Mouse (Mus musculus) limb, embryonic 14.5 days (tissue): Measurements from ENCODE around the gene Clta. TPM values are rescaled to one million over a fixed set of nuclear protein-coding genes. Genes with fewer than 3 reads are reported as not detected.

ENCODE experiments used
- ATAC-seq: fragments of 200-750 bp; cut with Nextera tagmentation; 2 replicates; pipeline ENCODE4 v1.8.0; 2017; ENCODE audit warnings: low read depth, moderate number of reproducible peaks, moderate TSS enrichment; ENCODE audit not compliant: low FRiP score
- DNase-seq: peaks from one replicate; pipeline ENCODE4 v3.0.0-alpha.2; 2015; ENCODE audit warnings: low spot score
- H3K27ac ChIP-seq: fragments of 300-500 bp; sonication (generic); replicated peaks from 2 replicates; pipeline ENCODE4 v1.5.1; 2014; ENCODE audit warnings: low read depth, mild to moderate bottlenecking, low read length, moderate library complexity, mixed read lengths
- H3K27me3 ChIP-seq: fragments of 300-500 bp; sonication (generic); 2 replicates; pipeline ENCODE4 v1.6.1; 2014; ENCODE audit warnings: low read length, mixed read lengths; ENCODE audit not compliant: control insufficient read depth, insufficient read depth
- H3K36me3 ChIP-seq: fragments of 300-500 bp; sonication (generic); 2 replicates; pipeline ENCODE4 v1.6.1; 2014; ENCODE audit warnings: mild to moderate bottlenecking, low read length, moderate library complexity, mixed read lengths; ENCODE audit not compliant: control insufficient read depth, insufficient read depth
- H3K4me1 ChIP-seq: fragments of 300-500 bp; sonication (generic); 2 replicates; pipeline ENCODE4 v1.6.1; 2014; ENCODE audit warnings: antibody characterized with exemption, low read length, mixed read lengths; ENCODE audit not compliant: control insufficient read depth, insufficient read depth
- H3K4me2 ChIP-seq: fragments of 300-500 bp; sonication (generic); replicated peaks from 2 replicates; pipeline ENCODE4 v1.6.1; 2014; ENCODE audit warnings: low read depth, mild to moderate bottlenecking, low read length, moderate library complexity; ENCODE audit not compliant: severe bottlenecking
- H3K4me3 ChIP-seq: fragments of 300-500 bp; sonication (generic); replicated peaks from 2 replicates; pipeline ENCODE4 v1.5.1; 2014; ENCODE audit warnings: low read length
- H3K9ac ChIP-seq: fragments of 300-500 bp; sonication (generic); 2 replicates; pipeline ENCODE4 v1.6.1; 2014; ENCODE audit warnings: mild to moderate bottlenecking, low read depth, low read length, moderate library complexity; ENCODE audit not compliant: severe bottlenecking
- H3K9me3 ChIP-seq: fragments of 300-500 bp; sonication (generic); 2 replicates; pipeline ENCODE4 v1.6.1; 2016; ENCODE audit warnings: low read length; ENCODE audit not compliant: control insufficient read depth
- POLR2A ChIP-seq: fragments of 200-500 bp; IDR thresholded peaks from 2 replicates; pipeline ENCODE4 v1.8.0; 2012; ENCODE audit warnings: inconsistent platforms, mild to moderate bottlenecking, moderate library complexity, borderline replicate concordance; ENCODE audit not compliant: insufficient read depth, insufficient read length; ENCODE audit errors: extremely low read depth
- WGBS: fragments of 180-500 bp; shearing (Covaris S2); extraction: QIAGEN DNeasy Blood & Tissue Kit; methylation state at CpG from one replicate; pipeline ENCODE4 v1.1.7; 2014; 5-methylcytosine and 5-hydroxymethylcytosine counted together
- polyA plus RNA-seq, 2 experiments: library from polyadenylated mRNA; depleted of rRNA in 1 of 2; stranded (reverse) in 1 of 2; unstranded in 1 of 2; fragments of >200 nt; fragmentation: Nextera tagmentation in 1 of 2; extraction: Ambion mirVana in 1 of 2; gene quantifications; 2 replicates each; pipeline versions ENCODE4 v1.2.1 to v1.2.3; 2012 to 2014

Gene Clta
- polyA plus RNA-seq, 2 experiments, result 252 to 361 TPM

DNA sequence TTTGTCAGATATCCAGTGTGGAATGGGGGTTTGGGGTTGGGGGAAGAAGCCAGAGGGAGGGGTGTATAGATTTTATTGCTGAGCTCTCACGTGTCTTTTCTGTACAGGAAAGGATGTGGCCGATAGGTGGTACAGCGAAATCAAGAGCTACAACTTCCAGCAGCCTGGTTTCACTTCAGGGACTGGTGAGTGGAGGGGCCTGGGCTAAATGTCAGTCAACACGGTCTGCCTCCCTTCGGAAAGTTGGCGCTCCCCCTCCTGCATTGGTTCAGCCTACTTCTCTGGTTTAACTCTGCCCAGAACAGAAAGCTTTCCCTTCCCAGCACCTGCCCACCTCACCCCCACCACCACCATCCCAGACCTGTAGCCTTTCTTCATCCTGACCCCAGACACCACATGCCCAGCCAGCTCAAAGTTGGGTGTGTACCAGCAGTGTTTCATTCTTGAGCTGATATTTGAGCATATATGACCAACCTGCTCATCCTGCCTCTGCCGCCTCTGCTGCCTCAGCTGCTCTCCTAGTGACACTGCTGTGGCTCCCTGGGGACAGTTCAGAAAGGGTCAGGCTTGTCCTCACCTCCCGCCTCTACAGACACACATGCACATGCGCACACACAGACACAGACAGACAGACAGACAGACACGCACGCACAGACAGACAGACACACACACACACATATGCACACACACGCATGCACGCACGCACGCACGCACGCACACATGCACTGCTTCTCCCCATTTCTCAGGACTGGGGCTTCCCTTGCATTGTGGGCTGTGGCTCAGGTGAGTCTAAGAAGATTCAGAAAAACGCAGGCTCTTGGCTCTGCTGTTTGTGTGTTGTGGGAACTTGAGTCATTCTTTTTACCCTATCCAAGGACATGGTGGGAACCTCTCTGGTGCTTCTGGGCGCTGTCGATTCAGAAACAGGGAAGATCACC is 33.6 kb upstream of the Clta start:
- H3K9ac ChIP-seq, result no peak overlapping the region
- H3K27me3 ChIP-seq, result no peaks in the 10 kb centered on the region
- no peak for TF ChIP-seq POLR2A
- no peaks in the 10 kb centered on the region for H3K9me3 ChIP-seq
- ATAC-seq, result no peak
- no peak overlapping the region for H3K4me2 ChIP-seq
- peaks cover 20% of the 10 kb centered on the region for H3K4me1 ChIP-seq
- no peak overlapping the region for H3K27ac ChIP-seq
- DNase-seq, result no peak
- H3K4me3 ChIP-seq, result no peak overlapping the region
- WGBS, result 83% methylated on average over 20 of the region's 20 CpGs
- peaks cover 19% of the 10 kb centered on the region for H3K36me3 ChIP-seq

DNA sequence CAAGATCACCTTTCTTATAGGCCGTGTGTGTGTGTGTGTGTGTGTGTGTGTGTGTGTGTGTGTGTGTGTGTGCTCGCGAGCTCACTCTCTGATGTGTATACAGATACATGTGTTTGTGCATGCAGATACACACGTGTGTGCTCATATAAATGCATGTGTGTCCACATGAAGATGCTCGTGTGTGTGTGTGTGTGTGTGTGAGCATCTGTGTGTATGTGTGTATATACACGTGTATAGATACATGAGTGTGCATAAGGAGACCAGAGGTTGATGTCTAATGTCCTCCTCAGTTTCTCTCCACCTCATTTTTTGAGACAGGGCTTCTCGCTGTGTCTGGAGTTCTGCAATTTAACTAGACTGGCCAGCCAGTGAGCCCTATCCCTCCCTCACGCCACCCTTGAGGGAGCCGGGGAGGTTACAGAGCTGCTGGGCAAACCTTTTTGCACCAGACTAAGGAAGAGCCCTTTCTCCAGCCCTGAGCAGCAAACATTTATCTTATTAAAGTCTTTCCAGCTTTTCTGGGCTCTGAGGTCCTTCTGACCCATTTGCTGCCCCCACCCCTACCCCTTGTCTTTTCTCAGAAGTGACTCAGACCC is 32.6 kb upstream of the Clta start:
- H3K9ac ChIP-seq, result 0 out of 2 replicates have a peak overlapping the region, but pooled peaks have one; percentile 21
- DNase-seq (no peak), ATAC-seq (no peak)
- peaks cover 19% of the 10 kb centered on the region for H3K36me3 ChIP-seq
- H3K4me2 ChIP-seq, result peak overlapping the region; percentile 26
- H3K27ac ChIP-seq, result peak overlapping the region; percentile 63
- no peaks in the 10 kb centered on the region for H3K27me3 ChIP-seq
- WGBS, result 55% methylated on average over 9 of the region's 9 CpGs
- TF ChIP-seq POLR2A, result no peak
- H3K4me3 ChIP-seq, result no peak overlapping the region; the same call in 1 of the 2 replicates
- H3K9me3 ChIP-seq, result no peaks in the 10 kb centered on the region
- H3K4me1 ChIP-seq, result peaks cover 20% of the 10 kb centered on the region

DNA sequence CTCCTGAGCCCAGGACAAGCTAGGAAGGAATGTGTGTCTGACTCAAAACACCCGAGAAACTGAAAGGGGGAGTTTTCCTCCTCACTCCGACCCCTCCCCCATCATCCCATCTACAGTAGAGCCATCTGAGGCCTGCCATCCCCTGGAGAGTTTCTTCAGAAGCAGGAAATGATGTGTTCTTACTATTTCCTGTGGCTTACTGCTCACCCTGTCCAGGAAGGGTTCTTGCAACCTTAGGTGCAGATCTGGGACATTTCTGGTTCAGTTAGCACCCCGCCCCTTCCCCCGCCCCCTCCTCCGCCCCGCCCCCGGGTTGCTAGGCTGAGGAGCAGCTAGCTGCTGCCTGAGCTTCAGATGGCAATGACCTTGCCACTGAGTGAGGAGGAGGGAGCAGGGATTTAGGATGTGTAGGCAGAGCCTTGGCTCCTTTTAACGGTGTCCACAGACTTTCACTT is 32.1 kb upstream of the Clta start:
- DNase-seq (peak; percentile 48), ATAC-seq (peak; percentile 58; the same call in 1 of the 2 replicates)
- Histone ChIP-seq H3K27ac (peak overlapping the region; percentile 63), H3K4me1 (peaks cover 20% of the 10 kb centered on the region), H3K4me2 (peak overlapping the region; percentile 26; the same call in 1 of the 2 replicates), H3K9me3 (no peaks in the 10 kb centered on the region), H3K9ac (peak overlapping the region; percentile 21; the same call in 1 of the 2 replicates), H3K27me3 (no peaks in the 10 kb centered on the region), H3K4me3 (no peak overlapping the region; the same call in 1 of the 2 replicates), H3K36me3 (peaks cover 19% of the 10 kb centered on the region)
- no peak for TF ChIP-seq POLR2A
- 7% methylated on average over 7 of the region's 8 CpGs for WGBS

DNA sequence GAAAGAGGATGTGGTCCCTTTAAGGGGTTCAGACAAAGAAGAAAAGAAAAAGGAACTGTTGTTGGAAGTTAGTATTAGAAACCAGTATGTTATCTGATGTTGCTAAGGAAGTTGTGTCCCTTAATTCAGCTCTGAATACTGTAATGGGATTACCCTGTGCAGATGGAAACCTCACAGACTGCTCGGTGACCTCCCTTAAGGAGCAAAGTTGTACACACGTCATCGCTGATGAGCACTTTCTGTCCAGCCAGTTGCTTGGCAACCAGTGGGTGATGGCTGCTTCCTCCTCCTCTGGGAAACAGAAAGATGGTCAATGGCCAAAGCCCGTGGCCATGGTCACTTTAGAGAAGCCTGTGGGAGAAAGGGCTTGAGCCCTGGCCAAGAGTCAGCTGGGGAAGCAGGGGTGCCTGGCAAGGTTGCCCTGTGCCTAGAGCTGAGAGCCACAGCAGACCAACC is 30.7 kb upstream of the Clta start:
- H3K4me1 ChIP-seq, result peaks cover 26% of the 10 kb centered on the region
- no peak for ATAC-seq
- no peak overlapping the region for H3K9ac ChIP-seq
- H3K36me3 ChIP-seq, result peaks cover 19% of the 10 kb centered on the region
- H3K27me3 ChIP-seq, result no peaks in the 10 kb centered on the region
- no peaks in the 10 kb centered on the region for H3K9me3 ChIP-seq
- no peak overlapping the region for H3K4me3 ChIP-seq
- no peak overlapping the region for H3K27ac ChIP-seq
- no peak overlapping the region for H3K4me2 ChIP-seq
- TF ChIP-seq POLR2A, result no peak
- DNase-seq, result peak; percentile 23
- 77% methylated on average over 4 of the region's 4 CpGs for WGBS

DNA sequence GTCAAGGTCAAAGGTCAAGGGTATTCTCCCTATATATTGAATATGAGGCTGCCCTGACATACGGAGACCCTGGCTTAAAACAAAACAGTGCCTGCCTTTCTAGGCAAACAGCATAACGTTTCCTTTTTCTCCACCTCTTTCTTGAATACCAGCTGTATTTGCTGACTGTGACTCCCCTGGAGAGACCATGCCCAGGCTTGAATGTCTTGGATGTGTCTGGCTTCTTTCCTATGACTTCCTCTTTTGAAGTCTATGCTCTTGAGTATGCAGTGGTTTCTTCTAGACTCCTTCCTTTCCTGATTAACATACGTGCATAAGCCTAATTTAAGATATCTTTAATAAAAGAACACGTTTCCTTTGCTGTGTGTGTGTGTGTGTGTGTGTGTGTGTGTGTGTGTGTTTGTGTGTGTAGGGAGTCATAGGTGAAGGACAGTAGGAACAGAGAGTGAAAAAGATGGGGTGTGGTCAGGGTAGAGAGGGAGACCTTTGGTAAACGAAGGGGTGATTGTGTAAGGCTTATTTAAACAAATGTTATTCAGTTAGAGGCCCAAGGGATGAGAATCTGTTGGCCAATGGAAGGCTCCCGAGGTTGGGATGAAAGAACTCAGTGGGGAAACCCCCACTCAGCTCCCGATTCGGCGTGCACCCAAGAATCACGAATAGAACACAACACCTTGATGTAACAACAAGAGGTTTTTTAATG is 29.2 kb upstream of the Clta start:
- H3K27me3 ChIP-seq, result no peaks in the 10 kb centered on the region
- no peak for TF ChIP-seq POLR2A
- peaks cover 27% of the 10 kb centered on the region for H3K4me1 ChIP-seq
- H3K4me2 ChIP-seq, result no peak overlapping the region
- H3K9ac ChIP-seq, result no peak overlapping the region
- DNase-seq (no peak), ATAC-seq (no peak)
- no peak overlapping the region for H3K27ac ChIP-seq
- H3K4me3 ChIP-seq, result no peak overlapping the region
- no peaks in the 10 kb centered on the region for H3K9me3 ChIP-seq
- H3K36me3 ChIP-seq, result peaks cover 19% of the 10 kb centered on the region
- WGBS, result 79% methylated on average over 10 of the region's 10 CpGs
